Mouse (Mus musculus) ovary, postnatal 10 days (tissue): ENCODE data around the gene Colgalt2.
"Not testable (repeated sequence)": the region's sequence is repeated elsewhere in the genome, so short reads cannot be mapped to it uniquely, and the experiment has no call there.

Source experiments
- DNase-seq: peaks from one replicate; pipeline ENCODE4 v3.0.0; 2022; ENCODE audit warnings: low spot score

Colgalt2 gene

DNA sequence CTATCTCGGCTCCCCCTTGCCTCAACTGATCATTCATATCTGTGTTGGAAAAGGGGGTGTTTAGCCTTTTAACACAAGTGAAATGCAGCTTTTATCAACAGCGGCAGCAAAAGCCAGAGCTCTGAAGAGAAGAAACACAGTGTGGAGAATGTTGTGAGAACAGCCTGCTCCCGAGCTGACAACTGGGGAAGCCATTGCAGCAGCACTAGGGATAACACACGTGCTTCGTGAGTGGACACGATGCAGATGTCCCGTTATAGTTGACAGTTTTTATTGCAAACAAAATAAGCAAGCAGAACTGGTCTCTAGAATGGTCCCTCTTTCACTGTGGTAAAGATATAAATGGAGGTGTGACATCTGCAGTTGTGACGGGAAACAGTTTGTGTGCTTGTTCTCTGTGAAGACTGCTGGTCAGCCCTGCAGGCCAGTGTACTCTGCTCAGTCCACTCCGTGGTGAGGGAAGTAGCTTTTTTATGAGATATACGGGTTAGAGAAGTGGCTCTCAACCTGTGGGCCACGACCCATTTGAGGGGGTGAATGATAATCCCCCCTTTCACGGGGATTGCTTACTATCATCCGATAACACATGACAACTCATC, 16.8 kb downstream of the Colgalt2 start:
- DNase-seq: no peak

DNA sequence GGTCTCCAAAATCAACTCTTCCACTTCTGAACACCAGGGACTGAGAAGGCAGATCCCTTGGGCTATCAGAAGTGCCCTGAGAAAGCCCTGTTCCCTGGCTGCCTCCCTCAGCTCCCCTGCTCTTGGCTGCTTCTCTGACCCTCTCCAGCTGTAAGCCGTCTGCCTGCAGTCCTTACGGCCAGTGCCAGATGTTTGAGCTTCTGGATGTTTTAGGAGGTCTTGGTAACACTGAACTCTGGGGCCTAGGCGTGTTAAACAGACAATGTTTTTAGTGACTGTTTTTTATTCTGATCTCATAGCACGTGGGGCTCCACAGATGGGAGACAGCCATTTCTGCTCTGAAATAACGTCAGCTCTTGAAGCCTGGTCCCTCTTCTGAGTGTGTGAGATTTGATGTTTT, 18.0 kb downstream of the Colgalt2 start:
- DNase-seq: no peak

DNA sequence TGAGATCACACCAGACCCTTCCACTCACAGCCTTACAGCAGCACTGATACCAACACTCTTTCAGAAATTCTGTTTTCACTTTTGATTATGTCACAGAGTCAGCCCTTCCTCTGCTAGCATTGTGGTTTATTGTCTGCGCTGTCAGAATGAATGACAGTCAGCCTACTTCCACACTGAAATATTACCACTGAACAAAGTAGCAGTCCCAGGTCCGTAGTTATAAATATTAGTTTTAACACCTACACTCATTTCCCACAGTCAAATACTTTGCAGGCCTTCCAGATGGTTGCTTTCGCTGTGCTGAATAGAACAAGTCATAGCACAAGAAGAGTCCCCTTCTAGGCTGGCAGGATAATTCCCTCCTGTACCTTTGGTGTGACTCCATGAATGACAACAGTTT, 22.7 kb downstream of the Colgalt2 start:
- no peak for DNase-seq

DNA sequence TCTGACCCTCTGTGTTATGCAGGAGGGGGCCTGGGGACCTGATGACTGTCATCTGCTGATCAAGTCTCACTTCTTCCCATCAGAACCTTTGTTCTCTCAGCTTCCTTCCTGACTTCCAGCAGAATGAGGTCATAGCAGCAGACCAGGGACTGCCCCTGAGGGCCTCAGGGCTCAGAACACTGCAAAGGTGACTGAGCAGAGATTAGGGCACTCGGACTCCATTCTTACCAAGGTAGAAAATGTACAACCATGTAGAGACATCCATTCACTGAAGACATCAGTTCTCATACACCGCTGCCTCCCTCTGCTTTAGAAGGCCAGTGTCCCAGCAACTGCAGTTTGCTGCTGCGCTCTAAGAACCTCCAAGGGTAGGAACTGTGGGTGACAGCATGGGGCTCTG, 23.4 kb downstream of the Colgalt2 start:
- no peak for DNase-seq

DNA sequence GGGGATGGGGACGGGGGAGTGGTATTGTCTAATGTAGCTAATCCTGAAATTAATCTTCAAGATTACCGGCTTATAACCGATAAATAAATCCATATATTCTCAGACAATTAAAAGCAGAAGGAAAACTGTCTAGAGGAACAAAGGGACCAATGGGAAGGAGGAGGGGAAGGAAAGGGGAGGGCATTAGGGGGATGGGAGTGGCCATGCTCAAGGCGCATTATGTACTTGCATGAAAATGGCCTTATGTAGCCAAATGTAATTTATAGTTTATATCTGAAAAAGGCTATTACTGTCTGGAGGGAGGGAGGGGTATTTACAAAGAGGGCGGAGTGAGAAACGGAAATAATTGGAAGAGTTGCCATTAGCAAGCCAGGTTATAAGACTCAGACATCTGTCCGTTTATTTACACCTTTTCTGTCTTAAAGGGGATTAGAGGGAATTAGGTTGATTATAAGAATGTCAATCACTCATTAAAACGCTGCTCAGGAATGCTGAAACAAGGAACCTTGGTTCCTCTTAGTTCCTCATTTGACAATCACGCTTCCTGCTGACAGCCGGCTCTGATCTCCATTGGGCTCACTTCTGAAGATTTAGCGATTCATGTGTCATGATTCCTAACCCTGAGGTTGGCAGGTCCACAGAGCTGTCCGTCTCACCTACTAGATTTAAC, 28.4 kb downstream of the Colgalt2 start:
- no peak for DNase-seq

DNA sequence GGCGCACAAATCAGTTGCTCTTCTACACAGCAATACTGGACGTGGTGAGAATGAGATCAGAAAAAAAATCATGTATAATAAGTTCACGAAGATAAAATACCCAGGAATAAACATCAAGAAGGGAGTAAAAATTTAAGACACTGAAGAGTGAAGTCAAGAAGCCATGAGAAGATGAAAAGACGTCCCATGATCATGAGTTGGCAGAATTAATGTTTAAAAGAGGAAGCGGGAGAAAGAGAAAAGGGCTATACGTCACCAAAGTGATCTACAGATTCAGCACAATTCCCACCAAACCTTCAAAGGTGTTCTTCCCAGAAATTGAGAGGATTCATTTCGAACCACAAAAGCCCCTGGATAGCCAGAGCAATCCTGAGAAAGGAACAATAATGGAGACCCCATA, 30.2 kb downstream of the Colgalt2 start:
- DNase-seq: no peak

DNA sequence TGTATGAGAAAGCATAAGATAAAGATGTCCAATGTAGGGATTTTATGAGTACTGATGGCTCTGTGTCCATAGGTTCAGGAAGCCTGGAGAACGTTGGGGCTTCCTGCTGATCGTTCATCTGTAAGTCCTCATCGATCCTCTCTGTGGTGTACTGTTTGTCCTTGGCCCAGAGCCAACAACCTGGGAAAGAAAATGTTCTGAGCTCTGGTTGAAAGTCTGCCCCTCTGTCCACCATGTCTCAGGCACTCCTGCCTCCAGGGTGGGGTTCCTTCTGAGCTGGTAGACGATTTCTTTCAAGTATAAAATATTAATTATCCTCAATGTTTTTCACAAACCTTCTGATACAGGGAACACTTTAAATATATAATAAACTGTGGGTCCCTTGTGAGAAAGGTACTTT, 34.5 kb downstream of the Colgalt2 start:
- DNase-seq: no peak

DNA sequence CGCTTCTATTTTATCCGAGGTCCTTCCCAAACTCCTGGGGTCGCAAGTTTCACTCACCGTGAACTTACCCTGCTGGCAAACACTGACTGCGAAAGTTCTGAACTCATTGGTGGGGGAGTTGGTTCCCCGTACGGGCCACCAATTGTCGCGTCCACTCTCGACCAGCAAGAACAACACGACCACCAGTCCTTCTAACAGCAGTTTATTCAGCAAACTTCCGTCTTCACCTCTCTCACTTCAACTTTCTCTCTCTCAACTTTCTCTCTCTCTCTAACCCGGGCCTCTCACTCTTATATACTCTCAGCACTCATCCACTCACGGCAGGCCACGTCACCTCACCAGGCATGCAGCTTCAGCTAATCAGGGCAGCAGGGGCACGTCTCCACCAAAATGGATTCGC, 37.9 kb downstream of the Colgalt2 start:
- DNase-seq: not testable (repeated sequence)

DNA sequence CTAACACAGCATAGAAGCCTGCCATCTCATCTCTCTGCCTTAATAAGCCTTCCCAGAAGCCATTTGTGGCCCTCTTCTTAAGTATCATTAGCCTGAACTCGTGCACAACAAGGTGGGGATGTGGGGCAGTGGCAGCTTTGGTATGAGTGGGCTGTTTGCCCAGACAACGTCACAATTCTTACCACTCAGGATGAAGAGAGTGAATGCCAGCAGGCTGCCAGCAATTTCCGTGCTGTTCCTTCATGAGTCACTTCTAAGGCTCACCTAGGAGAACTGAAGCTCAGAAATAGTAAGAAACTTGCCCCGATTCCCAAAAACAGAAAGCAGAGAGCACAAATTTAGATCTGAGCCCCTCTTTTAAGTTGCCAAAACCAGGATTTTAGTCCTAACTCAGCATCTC, 39.8 kb downstream of the Colgalt2 start:
- no peak for DNase-seq

DNA sequence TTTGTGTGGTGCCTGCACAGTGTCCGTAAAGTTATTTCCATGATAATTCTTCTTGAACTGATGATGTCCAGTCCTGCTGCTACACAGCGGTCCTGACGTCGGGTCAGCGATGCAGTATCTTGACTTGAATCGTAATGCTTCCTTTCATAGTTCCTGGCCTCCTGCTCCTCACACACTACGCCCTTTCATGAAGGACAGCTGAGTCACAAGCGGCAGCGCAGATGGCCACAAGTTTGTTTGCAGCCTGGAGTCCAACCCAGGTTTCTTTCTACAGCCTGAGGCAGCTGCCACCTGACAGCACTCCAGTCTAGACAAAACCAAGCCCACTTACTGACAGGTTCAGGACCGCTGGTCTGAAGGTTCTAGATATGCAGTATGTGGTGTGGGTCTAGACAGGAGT, 40.2 kb downstream of the Colgalt2 start:
- no peak for DNase-seq

DNA sequence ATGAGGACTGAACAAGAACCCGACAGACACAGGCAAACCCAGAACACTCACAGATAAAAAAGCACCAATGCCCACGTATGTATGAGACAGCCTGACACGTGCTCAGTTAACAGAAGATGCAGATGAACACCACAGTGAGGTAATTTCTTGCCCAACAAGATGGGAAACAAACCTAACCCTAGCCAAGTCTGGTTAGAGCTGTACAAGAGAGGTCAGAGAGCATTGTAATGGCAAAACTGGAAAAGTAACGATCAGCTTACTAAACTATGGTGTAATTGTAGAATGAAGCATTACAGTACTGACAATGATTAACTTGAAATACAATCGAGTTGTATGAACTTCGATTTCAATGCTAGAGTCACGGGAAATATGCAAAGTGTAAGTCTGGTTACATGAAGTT, 45.0 kb downstream of the Colgalt2 start:
- DNase-seq: no peak

DNA sequence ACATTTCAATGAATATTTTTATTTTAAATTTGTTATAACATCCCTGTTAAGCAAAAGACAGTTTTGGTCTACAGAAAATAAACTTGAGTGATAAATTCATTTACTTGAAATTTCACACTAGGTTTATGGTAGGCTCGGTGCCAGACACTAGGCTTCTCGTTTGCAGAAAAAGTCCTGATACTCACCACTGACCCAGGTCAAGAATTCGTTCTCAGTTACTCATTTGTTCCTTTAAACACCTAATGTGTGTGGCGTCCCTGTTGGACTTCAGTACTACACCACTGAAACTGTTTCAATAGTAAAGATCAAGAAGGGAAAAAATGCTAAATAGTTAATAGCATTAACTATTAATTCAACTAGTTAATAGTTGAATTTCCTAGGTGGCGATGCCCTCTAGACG, 46.3 kb downstream of the Colgalt2 start:
- DNase-seq: no peak

DNA sequence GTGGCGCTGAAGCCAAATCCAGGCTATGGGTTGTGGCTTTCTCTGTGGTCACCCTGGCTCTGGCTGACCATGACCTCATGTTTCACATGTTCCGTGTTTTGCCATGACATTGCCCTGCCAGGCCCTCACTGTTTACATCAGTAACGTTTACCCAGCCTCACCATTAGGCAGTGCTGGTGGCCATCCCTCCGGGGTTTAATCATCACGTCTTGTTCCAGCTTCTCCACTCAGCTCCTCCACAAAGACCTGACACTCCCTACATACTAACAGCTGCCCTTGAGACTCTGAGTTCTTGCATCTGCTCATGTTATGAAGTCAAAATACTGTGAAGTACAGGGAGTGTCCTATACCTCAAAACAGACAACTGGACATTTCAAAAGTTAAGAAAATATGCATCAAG, 54.9 kb downstream of the Colgalt2 start:
- DNase-seq: no peak

DNA sequence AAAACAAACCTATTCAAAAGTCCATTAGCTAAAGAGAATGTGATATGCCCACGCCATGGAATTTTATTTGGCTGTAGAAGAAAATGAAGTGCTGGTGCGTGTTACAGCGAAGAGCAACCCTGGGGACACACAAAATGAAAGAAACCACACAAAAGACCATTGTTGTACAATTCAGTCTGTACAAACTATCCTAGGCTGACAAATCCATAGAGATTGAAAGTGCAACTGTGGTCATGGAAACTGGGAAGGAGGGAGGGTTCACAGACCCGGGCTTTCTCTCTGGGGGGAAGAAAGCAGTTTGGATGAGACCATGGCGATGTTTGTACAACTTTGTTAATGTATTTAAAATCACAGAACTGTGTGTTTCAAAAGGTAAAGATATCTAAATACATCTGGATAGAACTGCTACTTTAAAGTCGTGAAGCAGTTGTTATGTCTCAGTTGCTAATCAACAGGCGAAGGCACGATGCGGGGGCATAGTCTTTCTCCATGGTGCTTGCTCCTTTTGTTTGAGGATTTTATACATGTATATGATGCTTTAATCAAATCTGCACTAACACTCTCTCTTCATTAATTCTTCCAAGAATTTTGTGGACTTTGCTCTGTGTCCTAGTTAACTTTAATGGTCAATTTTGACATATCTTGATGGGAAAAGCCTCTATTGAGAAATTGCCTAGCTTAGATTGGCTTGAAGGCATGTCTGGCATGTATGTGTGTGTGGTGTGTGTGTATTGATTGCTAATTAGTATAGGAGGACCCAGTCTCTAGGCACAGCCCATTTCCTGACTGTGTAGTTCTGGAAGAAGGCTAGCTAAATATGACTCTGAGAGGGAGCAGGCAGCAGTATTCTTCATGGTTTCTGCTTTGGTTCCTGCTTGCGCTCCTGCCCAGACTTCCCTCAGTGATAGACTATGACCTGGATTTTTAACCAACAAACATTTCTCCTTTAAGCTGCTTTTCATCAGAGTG, 55.9 kb downstream of the Colgalt2 start:
- DNase-seq: no peak

DNA sequence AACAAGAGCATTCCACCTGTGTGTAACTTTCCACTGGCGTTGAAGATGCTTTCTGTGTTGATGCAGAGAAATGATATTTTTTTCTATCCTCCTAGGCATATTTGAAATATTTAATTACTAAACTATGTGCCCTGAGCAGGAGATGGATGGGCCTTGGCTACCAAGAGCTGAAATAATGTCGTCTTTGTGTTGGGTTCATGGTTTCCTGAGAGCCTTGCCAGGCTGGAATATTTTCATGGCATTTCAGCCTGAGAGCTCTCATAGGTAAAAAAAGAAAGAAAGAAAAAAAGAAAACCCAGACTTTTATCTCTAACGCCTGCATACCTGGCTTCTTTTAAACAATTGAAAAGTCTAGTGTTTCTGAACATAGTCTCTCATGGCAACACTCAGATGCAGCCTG, 56.6 kb downstream of the Colgalt2 start:
- DNase-seq: no peak

DNA sequence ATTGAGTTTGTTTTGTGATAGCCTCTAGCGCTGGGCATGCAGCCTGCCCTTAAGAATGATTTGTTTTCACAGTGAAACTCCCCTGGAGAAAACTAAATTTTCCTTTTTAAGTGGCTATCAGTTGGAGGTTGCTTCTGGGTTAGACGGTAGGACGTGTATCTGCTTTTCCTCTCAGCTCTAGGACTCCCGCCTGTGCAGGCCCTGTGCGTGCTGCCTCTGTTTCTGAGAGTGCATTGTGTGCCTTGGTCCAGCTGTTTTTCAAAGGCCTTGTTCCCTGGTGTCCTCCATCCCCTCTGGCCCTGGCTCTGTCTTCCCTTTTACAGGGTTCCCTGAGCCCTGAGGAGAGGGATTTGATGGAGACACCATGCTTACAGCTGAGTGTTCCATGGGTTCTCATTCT, 58.0 kb downstream of the Colgalt2 start:
- DNase-seq: no peak

DNA sequence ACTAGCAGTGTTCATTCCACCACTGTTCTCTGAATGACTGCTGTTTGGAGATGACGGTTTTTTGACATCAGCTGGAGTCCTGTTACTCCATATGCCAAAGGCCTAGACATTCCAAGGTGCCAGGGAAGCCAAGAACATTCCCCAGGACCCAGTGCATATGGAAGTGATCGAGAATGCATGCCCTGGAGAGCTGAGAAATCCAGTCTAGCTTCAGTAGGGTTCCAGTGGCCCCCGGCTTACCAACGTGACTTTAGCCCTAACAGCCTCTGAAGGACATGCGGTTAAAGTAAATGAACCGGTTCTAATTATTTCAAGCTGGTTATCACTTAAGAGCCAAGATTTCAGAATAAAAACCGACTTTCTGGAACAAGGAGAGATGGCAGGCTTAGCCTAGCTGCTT, 59.4 kb downstream of the Colgalt2 start:
- DNase-seq: no peak

DNA sequence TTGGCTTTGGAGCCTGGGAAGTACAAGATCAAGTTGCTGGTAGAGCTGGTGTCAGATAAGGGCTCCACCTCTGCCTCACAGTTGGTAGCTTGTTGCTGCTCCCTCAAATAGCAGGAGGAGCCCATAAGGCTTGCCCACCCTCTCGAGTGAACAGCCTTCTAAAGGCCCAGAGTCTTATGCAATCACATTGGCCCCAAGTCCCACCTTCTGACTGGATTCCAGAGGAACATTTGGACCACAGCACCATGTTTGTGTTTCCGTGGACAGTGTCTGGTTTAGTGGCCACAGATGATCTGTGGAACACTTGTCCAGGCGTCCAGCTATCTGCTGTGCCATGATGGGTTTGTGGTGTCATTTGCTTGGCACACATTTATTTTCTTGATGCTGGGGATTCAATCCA, 61.3 kb downstream of the Colgalt2 start:
- DNase-seq: no peak

DNA sequence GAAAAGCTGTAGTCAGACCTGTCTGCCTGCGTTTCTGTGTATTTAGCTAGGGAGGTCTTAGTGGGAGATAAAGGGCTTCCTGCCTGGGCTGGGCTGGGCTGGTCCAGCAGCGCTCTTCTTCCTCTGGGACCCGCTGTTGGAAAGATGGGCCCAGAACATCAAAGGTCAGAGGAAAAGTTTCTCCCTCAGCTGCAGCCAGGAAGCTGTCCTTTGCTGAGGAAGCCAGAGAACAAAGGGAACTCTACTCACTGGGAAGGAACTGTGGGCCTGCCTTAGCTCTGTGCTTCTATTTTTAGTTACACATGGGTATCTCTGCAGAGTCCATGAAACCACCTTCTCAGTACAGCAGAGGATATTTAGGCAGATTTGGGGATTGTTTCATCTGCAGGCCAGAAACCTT, 62.2 kb downstream of the Colgalt2 start:
- DNase-seq: no peak

DNA sequence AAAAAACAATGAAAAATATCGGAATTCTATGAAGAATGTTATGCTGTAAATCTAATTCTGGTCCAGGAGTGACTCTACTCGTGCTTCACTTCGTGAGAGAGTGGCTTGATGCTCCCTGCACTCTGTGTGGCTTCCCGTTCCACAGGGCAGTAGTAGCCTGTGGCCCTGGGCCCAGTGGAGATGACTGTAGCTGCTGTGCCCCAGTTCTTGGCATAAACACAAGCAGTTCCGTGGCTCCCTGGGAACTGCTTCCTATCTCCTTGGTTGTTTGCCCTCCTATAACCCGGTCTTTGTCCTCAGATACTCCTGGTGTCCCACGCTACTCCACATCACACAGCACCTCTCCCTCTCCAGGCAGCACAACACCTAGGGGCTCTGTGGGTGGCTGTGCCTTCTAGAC, 62.7 kb downstream of the Colgalt2 start:
- no peak for DNase-seq

DNA sequence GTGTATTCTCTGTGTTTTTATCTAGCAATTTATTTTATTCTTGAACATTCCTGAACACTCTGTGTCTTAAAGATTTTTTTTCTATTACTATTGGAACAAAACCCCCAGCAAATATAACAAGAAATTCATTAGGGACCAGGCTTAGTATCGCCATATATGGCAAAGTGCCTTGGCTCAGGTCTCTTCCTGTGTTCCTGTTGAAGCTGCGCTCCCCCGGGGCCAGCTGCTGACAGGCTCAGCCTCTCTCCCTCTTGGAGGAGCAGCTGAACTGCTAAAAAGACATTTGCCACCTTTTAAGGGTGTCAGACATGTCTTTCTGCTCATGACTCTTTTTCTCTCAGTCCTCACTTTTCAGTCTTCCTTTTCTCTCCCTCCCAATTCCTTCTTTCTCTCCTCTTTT, 66.7 kb downstream of the Colgalt2 start:
- DNase-seq: no peak

DNA sequence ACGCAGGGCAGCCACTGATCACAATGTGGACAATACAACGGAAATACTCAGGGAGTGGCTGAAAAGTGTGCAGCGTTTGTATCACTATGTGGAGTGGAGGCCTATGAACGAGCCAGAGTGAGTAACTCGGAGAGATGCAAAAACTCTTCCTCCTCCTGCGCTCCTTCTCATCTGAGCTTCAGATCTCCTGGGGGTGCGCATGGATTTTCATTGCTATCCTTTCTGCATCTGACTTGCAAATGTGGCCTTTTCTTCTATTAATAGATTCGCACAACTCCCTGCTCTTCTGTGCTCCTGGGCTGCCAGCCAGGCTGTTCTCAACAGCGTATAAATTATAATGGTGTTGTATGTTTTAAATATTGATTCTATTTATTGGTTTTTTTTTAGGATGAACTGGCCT, 68.8 kb downstream of the Colgalt2 start:
- DNase-seq: no peak

DNA sequence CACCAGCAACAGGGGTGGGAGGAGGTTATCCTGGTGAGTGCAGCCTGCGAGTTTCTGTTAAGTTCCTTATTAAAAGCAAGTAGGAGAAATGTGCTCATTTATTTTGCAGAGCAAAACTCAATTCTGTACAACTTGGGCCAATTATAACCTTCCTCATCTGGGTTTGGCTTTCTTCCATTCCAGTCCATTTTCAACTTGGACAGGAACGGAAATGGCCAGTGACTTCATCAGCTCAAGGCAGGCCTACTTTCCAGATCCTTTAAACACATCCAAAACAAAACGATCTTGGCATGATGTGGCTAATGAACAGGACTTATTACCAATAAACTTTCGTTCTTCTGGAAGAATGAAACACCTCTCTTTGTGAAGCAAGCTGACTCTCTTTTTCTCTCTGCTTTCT, 76.5 kb downstream of the Colgalt2 start:
- no peak for DNase-seq
